In genomic region chr4:130306796-130307630, GRCm38 (mm10) we compare ENCODE assay signal across 10 mouse cellular contexts. TPM values are rescaled to one million over a fixed set of nuclear protein-coding genes. Genes with fewer than 3 reads are reported as not detected.
DNase-seq lines count a peak whose midpoint lies in the region; ATAC-seq and TF ChIP-seq lines count a peak whose summit lies in the region.
"Had no signal": no experiment of that assay in that cellular context is flagged by ENCODE, and none has a peak within 500 bp of the region (broad histone marks: within the 10 kb centered on the region; RNA-seq: fewer than 3 reads in every experiment).

No protein-coding gene starts in this region.

- no peak for ATAC-seq in lung, postnatal 0 days
- peak; percentile 44 for ATAC-seq in heart, postnatal 0 days (ENCODE audit: insufficient read depth, low read depth)

- peak; percentile 12 to 21 for DNase-seq in lung, adult 18-20 months
- DNase-seq in lung, postnatal 0 days (ENCODE audit: low spot score) = no peak
- DNase-seq in forebrain, embryonic 10.5 days (ENCODE audit: extremely low spot score, low spot score) = no peak
- DNase-seq in heart, postnatal 0 days (ENCODE audit: low spot score) = peak; percentile 64
- DNase-seq in kidney, postnatal 36 days = peak; percentile 69 to 72
- no peak for DNase-seq in frontal cortex, postnatal 36 days (ENCODE audit: low spot score in 2 of 2)
- no peak for DNase-seq in thymus, adult 2 months
- no peak for DNase-seq in urinary bladder, postnatal 10 days (ENCODE audit: low spot score)

- TF ChIP-seq POLR2A in thymus, adult 2 months (IDR thresholded peaks at IDR 0.05; ENCODE audit: control insufficient read depth, extremely low read depth, insufficient read depth, low read length, poor library complexity) = no peak

- H3K4me1 ChIP-seq in lung, postnatal 0 days (ENCODE audit: insufficient read depth, low read depth, low read length) = peaks cover 8% of the 10 kb centered on the region; the same call in 1 of the 2 replicates
- H3K4me1 ChIP-seq in forebrain, embryonic 10.5 days = peaks cover 29% of the 10 kb centered on the region
- H3K4me1 ChIP-seq in heart, postnatal 0 days (ENCODE audit: control insufficient read depth, insufficient read depth) = peaks cover 7% of the 10 kb centered on the region; the same call in 1 of the 2 replicates
- H3K4me1 ChIP-seq in thymus, adult 2 months (replicated peaks; ENCODE audit: control insufficient read depth, insufficient read depth, low read length) = peaks cover 13% of the 10 kb centered on the region

- H3K9ac ChIP-seq in lung, postnatal 0 days (replicated peaks; ENCODE audit: low read depth) = no peak overlapping the region
- peak overlapping the region; percentile 37 for H3K9ac ChIP-seq in heart, postnatal 0 days (replicated peaks; ENCODE audit: low read depth, low read length)

- H3K9me3 ChIP-seq in lung, postnatal 0 days (ENCODE audit: low read length) = no peaks in the 10 kb centered on the region
- H3K9me3 ChIP-seq in forebrain, embryonic 10.5 days = no peaks in the 10 kb centered on the region
- no peaks in the 10 kb centered on the region for H3K9me3 ChIP-seq in heart, postnatal 0 days (replicated peaks; ENCODE audit: control insufficient read depth, low read length)
- H3K9me3 ChIP-seq: G1E had no signal

- no peak overlapping the region for H3K27ac ChIP-seq in lung, postnatal 0 days (ENCODE audit: low read length)
- no peak overlapping the region for H3K27ac ChIP-seq in forebrain, embryonic 10.5 days
- peak overlapping the region; percentile 95 for H3K27ac ChIP-seq in heart, postnatal 0 days (ENCODE audit: low read depth)
- H3K27ac ChIP-seq in thymus, adult 2 months (ENCODE audit: control insufficient read depth, insufficient read depth, low read length) = no peak overlapping the region

- no peak for TF ChIP-seq EP300 in lung, postnatal 0 days (IDR thresholded peaks at IDR 0.05)
- TF ChIP-seq EP300 in heart, postnatal 0 days (IDR thresholded peaks at IDR 0.05; ENCODE audit: low read depth) = no peak; the same call in 1 of the 2 replicates

- TF ChIP-seq CTCF in lung, postnatal 0 days (IDR thresholded peaks at IDR 0.05) = no peak
- no peak for TF ChIP-seq CTCF in heart, postnatal 0 days (IDR thresholded peaks at IDR 0.05; ENCODE audit: low read depth)
- no peak for TF ChIP-seq CTCF in thymus, adult 2 months (IDR thresholded peaks at IDR 0.05; ENCODE audit: borderline replicate concordance, control insufficient read depth, extremely low read depth, insufficient read depth, low read length, poor library complexity)

- peaks cover 11% of the 10 kb centered on the region; the same call in 1 of the 2 replicates for H3K27me3 ChIP-seq in lung, postnatal 0 days (replicated peaks; ENCODE audit: insufficient read depth, low read length)
- peaks cover 85% of the 10 kb centered on the region for H3K27me3 ChIP-seq in forebrain, embryonic 10.5 days (ENCODE audit: poor library complexity, severe bottlenecking)
- peaks cover 5% of the 10 kb centered on the region; the same call in 1 of the 2 replicates for H3K27me3 ChIP-seq in heart, postnatal 0 days (ENCODE audit: control insufficient read depth, insufficient read depth, low read length)
- H3K27me3 ChIP-seq in thymus, adult 2 months (ENCODE audit: control insufficient read depth, insufficient read depth, low read length) = peaks cover 17% of the 10 kb centered on the region

- 70% methylated on average over 10 of the region's 10 CpGs for WGBS in lung, postnatal 0 days
- WGBS in forebrain, embryonic 10.5 days = 72% methylated on average over 10 of the region's 10 CpGs
- WGBS in heart, postnatal 0 days = 51% methylated on average over 10 of the region's 10 CpGs
- WGBS in thymus, adult 2 months = 93% methylated on average over 10 of the region's 10 CpGs

- no peak overlapping the region for H3K4me2 ChIP-seq in lung, postnatal 0 days (replicated peaks; ENCODE audit: low read depth, low read length)
- peak overlapping the region; percentile 79 for H3K4me2 ChIP-seq in heart, postnatal 0 days (ENCODE audit: low read depth, low read length)

- no peaks in the 10 kb centered on the region for H3K36me3 ChIP-seq in lung, postnatal 0 days (ENCODE audit: insufficient read depth, low read length)
- H3K36me3 ChIP-seq in forebrain, embryonic 10.5 days (replicated peaks) = no peaks in the 10 kb centered on the region
- H3K36me3 ChIP-seq in heart, postnatal 0 days (replicated peaks; ENCODE audit: control insufficient read depth, insufficient read depth, low read length) = no peaks in the 10 kb centered on the region
- H3K36me3 ChIP-seq in thymus, adult 2 months (ENCODE audit: control insufficient read depth, insufficient read depth, low read length) = no peaks in the 10 kb centered on the region
- H3K36me3 ChIP-seq: G1E had no signal

- no peak overlapping the region for H3K4me3 ChIP-seq in lung, postnatal 0 days (ENCODE audit: low read depth, low read length)
- peak overlapping the region; percentile 64 for H3K4me3 ChIP-seq in forebrain, embryonic 10.5 days
- H3K4me3 ChIP-seq in heart, postnatal 0 days (ENCODE audit: low read depth, low read length) = peak overlapping the region; percentile 65; the same call in 1 of the 2 replicates
- H3K4me3 ChIP-seq in thymus, adult 2 months (ENCODE audit: control insufficient read depth, insufficient read depth, low read length) = no peak overlapping the region

RNA-seq across cellular contexts. Expression of gene Fabp3, which starts 1.4 kb away (rescaled TPM):
- 88.3 and 112 TPM in 2 replicates for polyA plus RNA-seq in lung, postnatal 0 days (2015; fragmentation: Nextera tagmentation; extraction: Ambion mirVana)
- polyA plus RNA-seq in forebrain, embryonic 10.5 days (2016; fragmentation: Nextera tagmentation; extraction: Ambion mirVana) = 16.2 and 18.8 TPM in 2 replicates
- 2,071 and 3,924 TPM in 2 replicates for total RNA-seq in heart, postnatal 0 days (2014; rRNA removed; ENCODE audit: low replicate concordance)
- polyA plus RNA-seq in heart, postnatal 0 days (2015; fragmentation: Nextera tagmentation; extraction: Ambion mirVana) = 10,729 and 11,746 TPM in 2 replicates
- polyA plus RNA-seq in thymus, adult 2 months (2012; rRNA removed) = 18.3 and 222 TPM in 2 replicates
- total RNA-seq: G1E had no signal
- polyA plus RNA-seq: G1E had no signal

RNA-seq across cellular contexts. Expression of gene Gm10570, which starts 1.5 kb away (rescaled TPM):
- polyA plus RNA-seq in lung, postnatal 0 days (2015; fragmentation: Nextera tagmentation; extraction: Ambion mirVana) = 0.25 and 0.50 TPM in 2 replicates
- not detected in 2 replicates for polyA plus RNA-seq in forebrain, embryonic 10.5 days (2016; fragmentation: Nextera tagmentation; extraction: Ambion mirVana)
- not detected in 2 replicates for total RNA-seq in heart, postnatal 0 days (2014; rRNA removed; ENCODE audit: low replicate concordance)
- 2.1 and 2.8 TPM in 2 replicates for polyA plus RNA-seq in heart, postnatal 0 days (2015; fragmentation: Nextera tagmentation; extraction: Ambion mirVana)
- polyA plus RNA-seq in thymus, adult 2 months (2012; rRNA removed) = 0.46 TPM in 1 of 2 replicates, not detected in the other
- total RNA-seq: G1E had no signal
- polyA plus RNA-seq: G1E; small intestine, adult 2 months had no signal

RNA-seq across cellular contexts. Expression of gene Serinc2, which starts 28.0 kb away (rescaled TPM):
- polyA plus RNA-seq in lung, postnatal 0 days (2015; fragmentation: Nextera tagmentation; extraction: Ambion mirVana) = 24.7 and 26.6 TPM in 2 replicates
- 53.3 and 63.2 TPM in 2 replicates for polyA plus RNA-seq in forebrain, embryonic 10.5 days (2016; fragmentation: Nextera tagmentation; extraction: Ambion mirVana)
- 1.3 and 1.9 TPM in 2 replicates for total RNA-seq in heart, postnatal 0 days (2014; rRNA removed; ENCODE audit: low replicate concordance)
- polyA plus RNA-seq in heart, postnatal 0 days (2015; fragmentation: Nextera tagmentation; extraction: Ambion mirVana) = 1.3 TPM in 2 replicates
- polyA plus RNA-seq in thymus, adult 2 months (2012; rRNA removed) = 13.3 and 16.5 TPM in 2 replicates
- total RNA-seq: G1E had no signal
- polyA plus RNA-seq: G1E had no signal

RNA-seq across cellular contexts. Expression of gene Zcchc17, which starts 52.7 kb away (rescaled TPM):
- 48.2 and 54.1 TPM in 2 replicates for polyA plus RNA-seq in lung, postnatal 0 days (2015; fragmentation: Nextera tagmentation; extraction: Ambion mirVana)
- 68.8 and 72.4 TPM in 2 replicates for polyA plus RNA-seq in forebrain, embryonic 10.5 days (2016; fragmentation: Nextera tagmentation; extraction: Ambion mirVana)
- 19.6 and 20.0 TPM in 2 replicates for total RNA-seq in heart, postnatal 0 days (2014; rRNA removed; ENCODE audit: low replicate concordance)
- 39.6 and 46.8 TPM in 2 replicates for polyA plus RNA-seq in heart, postnatal 0 days (2015; fragmentation: Nextera tagmentation; extraction: Ambion mirVana)
- polyA plus RNA-seq in thymus, adult 2 months (2012; rRNA removed) = 34.3 and 36.8 TPM in 2 replicates

RNA-seq across cellular contexts. Expression of gene Snrnp40, which starts 52.9 kb away (rescaled TPM):
- 52.9 and 54.7 TPM in 2 replicates for polyA plus RNA-seq in lung, postnatal 0 days (2015; fragmentation: Nextera tagmentation; extraction: Ambion mirVana)
- 233 and 235 TPM in 2 replicates for polyA plus RNA-seq in forebrain, embryonic 10.5 days (2016; fragmentation: Nextera tagmentation; extraction: Ambion mirVana)
- 36.8 and 39.2 TPM in 2 replicates for total RNA-seq in heart, postnatal 0 days (2014; rRNA removed; ENCODE audit: low replicate concordance)
- 41.2 and 41.4 TPM in 2 replicates for polyA plus RNA-seq in heart, postnatal 0 days (2015; fragmentation: Nextera tagmentation; extraction: Ambion mirVana)
- polyA plus RNA-seq in thymus, adult 2 months (2012; rRNA removed) = 78.4 and 83.6 TPM in 2 replicates

Comparison
In these comparisons a context has a peak if more than half of its experiments do, and no peak if none do; other contexts are left out.
1. DNase-seq: peak in lung, adult 18-20 months (2 of 2), heart, postnatal 0 days (single experiment) and kidney, postnatal 36 days (2 of 2); none in lung, postnatal 0 days (single experiment), forebrain, embryonic 10.5 days (single experiment), frontal cortex, postnatal 36 days (0 of 2), thymus, adult 2 months (single experiment) and urinary bladder, postnatal 10 days (single experiment).
2. H3K4me3 ChIP-seq: peak in forebrain, embryonic 10.5 days (single experiment) and heart, postnatal 0 days (single experiment); none in lung, postnatal 0 days (single experiment) and thymus, adult 2 months (single experiment).
3. RNA of gene Fabp3, which starts 1.4 kb away (polyA plus RNA-seq): 10,729 to 11,746 TPM in heart, postnatal 0 days; 18.3 to 222 TPM in thymus, adult 2 months, 88.3 to 112 TPM in lung, postnatal 0 days and 16.2 to 18.8 TPM in forebrain, embryonic 10.5 days; every median in the first group is over 10 times any median in the second.